Mouse (Mus musculus) stomach, postnatal 0 days (tissue): ENCODE results near the gene Nup210.

ENCODE experiments used
- CTCF ChIP-seq: IDR thresholded peaks from 2 replicates; pipeline ENCODE4 v1.5.1; 2016; ENCODE audit warnings: antibody characterized with exemption, low read depth, mild to moderate bottlenecking, moderate library complexity
- EP300 ChIP-seq: optimal IDR thresholded peaks from 2 replicates; pipeline ENCODE3; 2016; ENCODE audit warnings: antibody characterized with exemption

- TF ChIP-seq CTCF (no peak), EP300 (no peak)
These were observed 71.8 kb downstream of the Nup210 start for GRCm38 (mm10) chr6:91044628-91045331.
